Mouse (Mus musculus) induced T-regulatory cell, adult 2 months (primary cell): Measurements from ENCODE around the gene Dock1.
A peak's percentile ranks its signal among the peaks of the same experiment; 100 is the strongest.

ENCODE experiments used
- DNase-seq: peaks from one replicate; pipeline ENCODE4 v3.0.0-alpha.2; 2012; ENCODE audit warnings: low read depth

Gene Dock1

GRCm38 (mm10) chr7:135159606-135160005 is 489.2 kb downstream of the Dock1 start:
- DNase-seq: no peak

- peak; percentile 18 for DNase-seq
Observed at GRCm38 (mm10) chr7:135165155-135165554, 494.7 kb downstream of the Dock1 start.

GRCm38 (mm10) chr7:135169936-135170335 is 499.5 kb downstream of the Dock1 start:
- DNase-seq: no peak

GRCm38 (mm10) chr7:135172219-135172618 is 501.8 kb downstream of the Dock1 start:
- DNase-seq: no peak

DNA sequence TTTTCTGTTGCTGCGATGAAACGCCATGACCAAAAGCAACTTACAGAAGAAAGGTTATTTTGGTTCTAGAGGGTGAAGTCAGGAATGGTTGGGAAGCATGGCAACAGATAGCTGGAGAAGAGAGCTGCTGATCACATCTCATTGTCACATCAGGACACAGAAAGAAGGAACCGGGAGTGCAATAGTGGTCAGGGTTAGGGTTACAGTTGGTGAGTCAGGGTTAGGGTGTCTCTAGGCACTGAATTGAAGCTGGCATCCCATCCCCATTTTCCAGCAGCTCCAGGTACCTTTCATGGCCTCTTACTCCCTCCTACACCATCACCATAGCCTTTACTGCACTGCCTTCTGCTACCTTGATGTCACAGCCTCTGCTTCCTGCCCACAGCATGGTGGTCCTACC is 523.7 kb downstream of the Dock1 start:
- DNase-seq: no peak

DNA sequence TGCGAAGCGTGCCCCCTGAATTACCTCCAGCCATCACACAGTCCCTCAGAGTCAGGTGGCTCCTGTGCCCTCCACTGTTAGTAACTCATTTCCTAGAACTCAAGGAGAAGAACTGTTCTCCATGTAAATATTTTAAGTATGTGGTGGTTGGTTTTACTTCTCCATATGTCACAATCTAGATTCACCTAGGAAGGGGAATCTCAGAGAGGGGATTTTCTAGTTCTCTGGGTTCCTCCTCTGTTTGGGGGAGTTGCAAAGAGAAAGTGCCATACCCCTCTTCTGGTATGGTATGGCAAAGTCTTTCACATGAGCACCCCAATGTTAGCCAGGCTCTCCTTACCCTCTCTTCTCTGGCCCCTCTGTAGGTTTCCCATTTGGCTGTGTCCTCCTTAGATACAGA is 525.2 kb downstream of the Dock1 start:
- no peak for DNase-seq

DNA sequence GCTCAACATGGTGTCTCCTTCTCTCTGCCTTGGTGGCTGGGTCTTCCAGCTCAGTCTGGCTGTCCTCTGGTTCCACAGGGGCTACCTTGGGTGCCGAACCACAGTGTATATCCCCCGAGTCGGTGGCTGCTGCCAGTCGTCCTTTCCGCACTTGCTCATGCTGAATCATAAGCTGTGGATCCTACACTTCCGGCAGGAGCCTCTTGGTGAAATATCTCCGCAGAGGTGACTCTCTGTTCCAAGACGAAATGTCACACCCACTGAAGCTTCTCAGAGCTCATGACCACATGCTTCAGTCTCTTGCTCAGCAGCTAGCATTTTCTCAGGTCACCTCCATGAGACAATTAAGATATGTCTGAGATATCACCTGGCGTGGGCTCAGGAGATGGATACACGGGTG is 526.4 kb downstream of the Dock1 start:
- DNase-seq: no peak

GRCm38 (mm10) chr7:135203920-135204319 is 533.5 kb downstream of the Dock1 start:
- no peak for DNase-seq

DNA sequence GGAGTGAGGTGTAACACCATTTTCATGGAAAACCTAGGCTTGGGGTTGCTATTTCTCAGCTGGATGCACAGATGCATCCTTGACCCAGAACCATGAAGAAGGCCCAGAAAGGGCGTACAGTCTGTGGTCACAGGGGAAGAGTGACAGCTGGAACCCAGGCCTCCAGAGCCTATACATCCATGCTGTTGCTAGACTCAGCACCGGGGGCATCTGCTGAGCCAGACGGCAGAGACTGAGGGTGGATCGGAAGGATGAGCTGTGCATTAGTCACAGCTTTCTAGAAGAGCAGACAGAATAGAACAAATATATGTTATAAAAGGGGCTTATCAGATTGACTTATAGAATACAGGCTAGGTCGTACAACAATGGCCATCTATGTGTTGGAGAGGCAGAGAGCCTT is 534.7 kb downstream of the Dock1 start:
- no peak for DNase-seq

DNA sequence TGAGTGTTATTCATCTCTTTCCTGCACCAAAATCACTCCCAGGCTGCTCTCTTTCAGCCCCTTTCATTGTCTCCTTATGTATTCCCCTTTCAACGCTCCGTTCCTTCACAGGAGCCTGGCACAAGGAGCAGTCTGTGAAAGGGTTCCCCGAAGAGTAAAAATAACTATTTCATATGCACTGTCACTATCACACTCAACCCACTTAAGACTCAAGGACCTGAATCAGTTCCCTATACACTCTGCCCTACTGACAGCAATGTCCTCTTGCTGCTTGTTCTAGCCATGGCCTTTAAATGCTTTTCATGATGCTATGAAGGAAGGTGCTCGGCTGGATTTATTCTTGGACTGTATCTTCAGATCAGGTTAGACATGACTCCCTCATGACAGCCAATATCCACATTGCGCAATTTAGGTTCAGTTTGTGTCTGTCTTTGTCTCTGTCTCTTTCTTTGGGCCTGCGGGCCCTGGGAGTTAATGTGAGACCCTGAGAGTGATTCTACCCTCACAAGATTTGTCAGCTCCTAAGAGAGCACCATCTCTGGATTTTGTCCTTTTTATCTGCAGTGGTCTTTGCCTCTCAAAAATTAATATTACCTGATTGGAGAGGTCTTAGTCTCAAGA is 538.6 kb downstream of the Dock1 start:
- DNase-seq: no peak

DNA sequence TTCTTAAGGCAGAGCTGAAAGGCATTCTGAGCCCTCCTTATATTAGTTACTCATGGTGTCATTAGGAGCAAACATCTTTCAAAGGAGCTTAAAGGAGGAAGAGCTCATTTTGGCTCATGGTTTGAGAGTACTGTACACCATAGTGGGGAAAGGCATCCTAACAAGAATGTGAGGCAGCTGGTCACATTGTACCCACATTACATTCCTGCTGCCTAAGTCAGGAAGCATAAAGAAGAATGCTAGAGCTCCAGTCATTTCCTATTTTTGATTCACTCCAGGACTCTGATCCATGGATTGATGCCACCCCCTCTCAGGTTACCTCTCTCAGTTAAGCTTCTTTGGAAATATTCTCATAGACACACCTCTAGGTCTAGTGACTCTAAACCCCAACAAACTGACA is 539.8 kb downstream of the Dock1 start:
- DNase-seq: no peak

GRCm38 (mm10) chr7:135210831-135211230 is 540.4 kb downstream of the Dock1 start:
- no peak for DNase-seq

DNA sequence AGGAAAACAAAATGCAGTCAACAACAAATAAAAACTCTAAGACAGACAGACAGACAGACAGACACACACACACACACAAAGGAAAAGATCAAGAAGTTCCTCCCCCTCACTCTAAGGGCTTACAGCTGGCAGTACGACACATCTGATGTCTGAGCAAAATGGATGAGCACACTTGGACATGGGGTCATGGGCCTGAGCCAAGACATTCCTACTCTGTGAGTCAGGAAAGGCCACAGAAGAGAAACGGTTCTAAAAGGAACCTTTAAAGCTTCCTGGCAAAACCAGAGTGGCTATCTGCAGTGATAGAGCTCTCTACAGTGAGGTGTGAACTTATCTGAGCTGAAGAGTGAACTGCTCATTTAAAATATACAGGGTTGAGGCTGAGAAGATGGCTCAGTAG is 542.1 kb downstream of the Dock1 start:
- no peak for DNase-seq

DNA sequence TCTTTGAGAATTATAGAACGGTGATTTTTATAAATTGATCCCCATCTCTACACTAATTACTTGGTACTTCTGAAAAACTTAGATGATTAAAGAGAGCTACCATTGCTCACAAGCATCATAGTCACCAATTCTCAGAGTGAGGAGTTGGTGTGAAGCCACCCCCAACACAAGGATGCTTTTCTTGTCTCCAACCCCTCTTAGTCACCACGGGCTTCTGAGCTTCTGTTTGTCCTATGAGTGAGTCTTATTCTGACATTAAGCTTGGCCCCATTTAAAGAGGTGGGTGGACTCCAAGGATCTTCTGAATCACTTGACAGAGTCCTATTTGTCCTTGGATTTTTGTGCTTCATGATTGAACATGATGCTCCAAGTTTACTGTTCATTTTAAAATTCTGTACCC is 551.0 kb downstream of the Dock1 start:
- DNase-seq: no peak
